Mouse (Mus musculus): ENCODE measurements around the gene Fmnl1. TPM values are rescaled to one million over a fixed set of nuclear protein-coding genes. Genes with fewer than 3 reads are reported as not detected.

Fmnl1 gene
- polyA plus RNA-seq, 1 experiment from 2014 or later: 1.8 TPM

DNA sequence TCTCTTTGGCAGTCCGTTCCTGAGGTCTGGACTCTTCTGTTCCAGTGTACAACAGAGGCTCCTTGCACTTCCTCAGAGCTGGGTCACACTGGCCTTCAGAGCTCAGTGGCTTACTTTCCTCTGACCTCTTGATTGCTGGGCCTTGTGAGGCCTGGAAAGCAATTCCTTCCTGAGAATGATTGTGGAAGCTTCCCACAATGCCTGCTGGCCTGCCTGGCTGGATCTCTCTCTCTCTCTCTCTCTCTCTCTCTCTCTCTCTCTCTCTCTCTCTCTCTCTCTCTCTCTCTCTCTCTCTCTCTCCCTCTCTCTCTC, 29.0 kb upstream of the Fmnl1 start:
- WGBS: 20% methylated on average over 1 of the region's 1 CpGs
- H3K4me1 ChIP-seq: peaks cover 35% of the 10 kb centered on the region
- peak overlapping the region; percentile 74 for H3K27ac ChIP-seq
- peaks cover 13% of the 10 kb centered on the region for H3K36me3 ChIP-seq
- H3K27me3 ChIP-seq: no peaks in the 10 kb centered on the region
- H3K4me3 ChIP-seq: no peak overlapping the region
- H3K4me2 ChIP-seq (replicated peaks): 0 out of 2 replicates have a peak overlapping the region, but pooled peaks have one; percentile 37
- ATAC-seq (ENCODE audit: insufficient number of reproducible peaks, insufficient read depth, low FRiP score, low TSS enrichment): no peak
- no peaks in the 10 kb centered on the region for H3K9me3 ChIP-seq
- no peak overlapping the region for H3K9ac ChIP-seq

DNA sequence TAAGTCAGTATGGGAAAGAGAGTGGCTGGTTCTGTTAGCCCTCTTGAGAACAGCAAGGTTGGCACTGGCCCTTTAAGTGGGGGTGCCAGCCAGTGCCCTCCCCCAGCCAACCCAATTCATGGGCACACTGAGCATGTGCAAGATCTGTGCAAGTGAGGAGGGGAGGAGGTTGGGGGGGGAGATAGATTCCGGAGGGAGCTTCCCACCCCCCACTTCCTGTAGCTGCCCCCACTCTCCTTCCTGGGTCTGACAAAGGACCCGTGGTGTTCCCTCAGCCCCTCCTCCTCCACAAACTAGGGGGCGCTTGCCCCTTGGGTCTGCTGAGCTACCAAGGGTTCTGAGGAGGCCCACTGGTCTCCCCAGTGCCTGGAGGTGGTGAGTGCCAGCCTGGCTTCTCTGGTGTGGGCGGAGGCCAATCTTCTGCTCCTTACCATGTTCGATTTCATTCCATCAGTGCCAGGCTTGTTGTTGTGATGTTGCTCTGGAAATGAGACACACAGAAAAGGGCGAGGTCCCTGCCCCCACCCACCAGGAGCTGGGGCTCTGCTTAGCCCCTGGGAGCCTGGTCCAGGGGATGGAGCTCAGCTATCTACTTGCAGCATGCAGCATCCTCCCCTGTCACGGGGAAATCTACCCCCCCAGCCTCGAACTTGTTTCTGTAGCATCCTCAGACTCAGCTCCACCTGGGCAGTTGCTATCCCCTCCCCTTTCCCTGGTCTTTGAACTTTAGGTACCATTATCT, 28.3 kb upstream of the Fmnl1 start:
- peak overlapping the region; percentile 37 for H3K4me2 ChIP-seq (replicated peaks)
- peaks cover 35% of the 10 kb centered on the region for H3K4me1 ChIP-seq
- peak overlapping the region; percentile 74 for H3K27ac ChIP-seq
- peak overlapping the region; percentile 31; the same call in 1 of the 2 replicates for H3K9ac ChIP-seq
- no peaks in the 10 kb centered on the region for H3K27me3 ChIP-seq
- ATAC-seq (ENCODE audit: insufficient number of reproducible peaks, insufficient read depth, low FRiP score, low TSS enrichment): peak; percentile 53
- peak overlapping the region; percentile 22; the same call in 1 of the 2 replicates for H3K4me3 ChIP-seq
- WGBS: 25% methylated on average over 8 of the region's 8 CpGs
- no peaks in the 10 kb centered on the region for H3K9me3 ChIP-seq
- peaks cover 13% of the 10 kb centered on the region for H3K36me3 ChIP-seq

- H3K4me3 ChIP-seq: no peak overlapping the region
- peak overlapping the region; percentile 32 for H3K27ac ChIP-seq
Observed at GRCm38 (mm10) chr11:103144309-103145285, 26.3 kb upstream of the Fmnl1 start.

DNA sequence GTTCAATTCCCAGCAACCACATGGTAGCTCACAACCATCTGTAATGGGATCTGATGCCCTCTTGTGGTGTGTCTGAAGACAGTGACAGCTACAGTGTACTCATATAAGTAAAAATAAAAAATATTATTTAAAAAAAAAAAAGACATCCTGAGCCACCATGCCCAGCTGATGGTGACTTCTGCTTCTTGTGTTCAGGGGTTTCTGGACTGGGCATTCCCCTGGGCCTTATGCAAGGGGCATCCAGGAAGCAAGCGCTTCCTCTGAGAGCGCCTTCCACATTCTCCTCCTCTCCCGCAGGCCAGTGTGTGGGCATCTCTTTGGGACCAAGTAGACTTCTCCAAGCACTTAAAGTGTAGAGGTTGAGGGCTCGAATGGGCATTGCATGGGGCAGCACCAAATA, 24.5 kb upstream of the Fmnl1 start:
- 91% methylated on average over 4 of the region's 4 CpGs for WGBS
- H3K4me1 ChIP-seq: peaks cover 30% of the 10 kb centered on the region
- ATAC-seq (ENCODE audit: insufficient number of reproducible peaks, insufficient read depth, low FRiP score, low TSS enrichment): no peak
- H3K4me2 ChIP-seq (replicated peaks): no peak overlapping the region
- H3K9ac ChIP-seq: no peak overlapping the region
- H3K4me3 ChIP-seq: no peak overlapping the region
- no peak overlapping the region for H3K27ac ChIP-seq
- H3K27me3 ChIP-seq: no peaks in the 10 kb centered on the region
- no peaks in the 10 kb centered on the region for H3K9me3 ChIP-seq
- H3K36me3 ChIP-seq: no peaks in the 10 kb centered on the region

More at GRCm38 (mm10) chr11:103144309-103145285, 26.3 kb upstream of the Fmnl1 start:
- Histone ChIP-seq H3K4me1 (peaks cover 35% of the 10 kb centered on the region), H3K27me3 (no peaks in the 10 kb centered on the region), H3K9me3 (no peaks in the 10 kb centered on the region), H3K9ac (no peak overlapping the region), H3K36me3 (peaks cover 1% of the 10 kb centered on the region; the same call in 1 of the 2 replicates), H3K4me2 (replicated peaks) (no peak overlapping the region)
- no peak for ATAC-seq (ENCODE audit: insufficient number of reproducible peaks, insufficient read depth, low FRiP score, low TSS enrichment)
- WGBS: 24% methylated on average over 12 of the region's 12 CpGs

DNA sequence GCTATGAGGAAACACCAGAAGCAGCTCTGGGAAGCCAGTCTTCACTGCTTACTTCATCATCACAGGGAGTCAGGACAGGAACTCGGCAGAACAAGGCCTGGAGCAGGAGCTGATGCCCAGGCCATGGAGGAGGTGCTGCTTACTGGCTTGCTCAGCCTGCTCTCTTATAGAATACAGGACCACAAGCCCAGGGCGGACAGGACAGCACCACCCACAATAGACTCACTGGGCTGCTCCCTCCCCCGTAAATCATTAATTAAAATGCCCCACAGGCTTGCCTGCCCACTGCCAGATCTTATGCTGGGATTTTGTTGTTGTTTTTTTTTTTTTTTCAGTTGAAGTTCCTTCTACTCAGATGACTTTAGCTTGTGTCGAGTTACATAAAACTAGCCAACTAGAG, 23.1 kb upstream of the Fmnl1 start:
- H3K27me3 ChIP-seq: no peaks in the 10 kb centered on the region
- H3K4me1 ChIP-seq: peaks cover 16% of the 10 kb centered on the region
- WGBS: 64% methylated on average over 4 of the region's 4 CpGs
- no peaks in the 10 kb centered on the region for H3K36me3 ChIP-seq
- no peak overlapping the region for H3K4me2 ChIP-seq (replicated peaks)
- H3K9me3 ChIP-seq: no peaks in the 10 kb centered on the region
- no peak for ATAC-seq (ENCODE audit: insufficient number of reproducible peaks, insufficient read depth, low FRiP score, low TSS enrichment)
- no peak overlapping the region for H3K9ac ChIP-seq
- H3K27ac ChIP-seq: no peak overlapping the region
- H3K4me3 ChIP-seq: no peak overlapping the region

GRCm38 (mm10) chr11:103149771-103150170, 21.1 kb upstream of the Fmnl1 start:
- H3K9me3 ChIP-seq: no peaks in the 10 kb centered on the region
- no peak for ATAC-seq (ENCODE audit: insufficient number of reproducible peaks, insufficient read depth, low FRiP score, low TSS enrichment)

GRCm38 (mm10) chr11:103158621-103159478, 12.1 kb upstream of the Fmnl1 start:
- Histone ChIP-seq H3K4me3 (peak overlapping the region; percentile 27), H3K4me1 (peaks cover 5% of the 10 kb centered on the region; the same call in 1 of the 2 replicates), H3K9me3 (no peaks in the 10 kb centered on the region), H3K27me3 (no peaks in the 10 kb centered on the region), H3K27ac (no peak overlapping the region), H3K9ac (0 out of 2 replicates have a peak overlapping the region, but pooled peaks have one; percentile 15), H3K4me2 (replicated peaks) (peak overlapping the region; percentile 53), H3K36me3 (no peaks in the 10 kb centered on the region)
- peak; percentile 91 for ATAC-seq (ENCODE audit: insufficient number of reproducible peaks, insufficient read depth, low FRiP score, low TSS enrichment)
- under 1% methylated on average over 25 of the region's 25 CpGs for WGBS

More at GRCm38 (mm10) chr11:103149771-103150170, 21.1 kb upstream of the Fmnl1 start:
- Histone ChIP-seq H3K4me1 (peaks cover 7% of the 10 kb centered on the region; the same call in 1 of the 2 replicates), H3K36me3 (no peaks in the 10 kb centered on the region), H3K27me3 (no peaks in the 10 kb centered on the region), H3K27ac (no peak overlapping the region), H3K4me2 (replicated peaks) (no peak overlapping the region), H3K4me3 (no peak overlapping the region), H3K9ac (no peak overlapping the region)
- 91% methylated on average over 4 of the region's 4 CpGs for WGBS

GRCm38 (mm10) chr11:103160738-103161137, 10.2 kb upstream of the Fmnl1 start:
- H3K36me3 ChIP-seq: no peaks in the 10 kb centered on the region
- no peaks in the 10 kb centered on the region for H3K27me3 ChIP-seq
- no peak overlapping the region for H3K4me2 ChIP-seq (replicated peaks)
- ATAC-seq (ENCODE audit: insufficient number of reproducible peaks, insufficient read depth, low FRiP score, low TSS enrichment): no peak
- no peak overlapping the region for H3K9ac ChIP-seq
- 86% methylated on average over 11 of the region's 11 CpGs for WGBS
- peaks cover 5% of the 10 kb centered on the region; the same call in 1 of the 2 replicates for H3K4me1 ChIP-seq
- no peak overlapping the region for H3K27ac ChIP-seq
- H3K4me3 ChIP-seq: no peak overlapping the region
- no peaks in the 10 kb centered on the region for H3K9me3 ChIP-seq

DNA sequence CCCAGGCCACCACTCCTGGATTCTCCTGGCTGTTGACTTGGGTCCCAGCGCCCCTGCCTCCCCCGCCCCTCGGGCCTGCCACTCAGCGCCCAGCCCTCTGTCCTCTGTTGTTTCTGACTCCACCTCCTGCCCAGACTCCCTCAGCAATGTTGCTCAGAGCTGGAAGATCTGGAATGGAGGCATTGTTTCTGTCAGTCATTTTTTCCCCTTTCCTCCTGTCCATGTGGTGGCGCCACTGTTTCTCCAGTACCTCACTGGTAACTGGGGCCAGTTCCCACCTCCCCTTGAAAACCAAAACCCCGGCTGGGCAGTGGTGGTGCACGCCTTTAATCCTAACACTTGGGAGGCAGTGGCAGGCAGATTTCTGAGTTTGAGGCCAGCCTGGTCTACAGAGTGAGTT, 9.5 kb upstream of the Fmnl1 start:
- Histone ChIP-seq H3K27me3 (no peaks in the 10 kb centered on the region), H3K36me3 (no peaks in the 10 kb centered on the region), H3K27ac (no peak overlapping the region), H3K9ac (no peak overlapping the region), H3K4me3 (no peak overlapping the region), H3K9me3 (no peaks in the 10 kb centered on the region), H3K4me1 (peaks cover 5% of the 10 kb centered on the region; the same call in 1 of the 2 replicates), H3K4me2 (replicated peaks) (no peak overlapping the region)
- WGBS: 79% methylated on average over 7 of the region's 7 CpGs
- no peak for ATAC-seq (ENCODE audit: insufficient number of reproducible peaks, insufficient read depth, low FRiP score, low TSS enrichment)

DNA sequence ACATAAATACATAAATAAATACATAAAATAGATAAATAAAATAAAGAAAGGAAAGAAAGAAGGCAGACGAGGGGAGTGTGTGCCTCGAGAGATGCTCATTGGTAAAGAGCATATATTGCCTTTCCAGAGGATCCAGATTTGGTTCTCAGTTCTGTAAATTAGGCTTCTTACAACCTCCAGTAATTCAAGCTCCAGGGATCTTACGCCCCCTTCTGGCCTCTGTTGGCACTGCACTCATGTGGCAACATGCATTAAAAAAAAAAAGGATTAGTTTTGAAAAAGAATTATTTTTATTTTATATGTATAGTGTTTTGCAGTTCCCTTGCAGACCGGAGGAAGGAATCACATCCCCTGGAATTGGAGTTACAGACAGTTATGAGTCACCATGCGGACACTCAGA, 8.8 kb upstream of the Fmnl1 start:
- no peaks in the 10 kb centered on the region for H3K36me3 ChIP-seq
- peaks cover 5% of the 10 kb centered on the region; the same call in 1 of the 2 replicates for H3K4me1 ChIP-seq
- no peak overlapping the region for H3K27ac ChIP-seq
- ATAC-seq (ENCODE audit: insufficient number of reproducible peaks, insufficient read depth, low FRiP score, low TSS enrichment): no peak
- no peak overlapping the region for H3K4me2 ChIP-seq (replicated peaks)
- H3K27me3 ChIP-seq: no peaks in the 10 kb centered on the region
- WGBS: 89% methylated on average over 5 of the region's 5 CpGs
- no peak overlapping the region for H3K9ac ChIP-seq
- no peak overlapping the region for H3K4me3 ChIP-seq
- no peaks in the 10 kb centered on the region for H3K9me3 ChIP-seq

GRCm38 (mm10) chr11:103164391-103164790, 6.5 kb upstream of the Fmnl1 start:
- no peak overlapping the region for H3K4me3 ChIP-seq
- H3K9ac ChIP-seq: no peak overlapping the region
- H3K9me3 ChIP-seq: no peaks in the 10 kb centered on the region
- no peaks in the 10 kb centered on the region for H3K4me1 ChIP-seq
- no peak overlapping the region for H3K27ac ChIP-seq
- WGBS: 31% methylated on average over 10 of the region's 10 CpGs
- no peak overlapping the region for H3K4me2 ChIP-seq (replicated peaks)
- no peak for ATAC-seq (ENCODE audit: insufficient number of reproducible peaks, insufficient read depth, low FRiP score, low TSS enrichment)
- no peaks in the 10 kb centered on the region for H3K36me3 ChIP-seq
- H3K27me3 ChIP-seq: peaks cover 5% of the 10 kb centered on the region; the same call in 1 of the 2 replicates

Data from embryonic facial prominence, embryonic 12.5 days (tissue).